Mouse (Mus musculus): Measurements from ENCODE around the gene BC030867.
A peak's percentile ranks its signal among the peaks of the same experiment; 100 is the strongest.

Gene BC030867

GRCm38 (mm10) chr11:102221954-102222351, 26.7 kb upstream of the BC030867 start:
- DNase-seq = peak; percentile 49 to 68

GRCm38 (mm10) chr11:102223166-102223565, 25.5 kb upstream of the BC030867 start:
- DNase-seq = peak in 1 of 2 experiments; percentile 66

- no peak for DNase-seq
Measured at GRCm38 (mm10) chr11:102224686-102225085, 24.0 kb upstream of the BC030867 start.

GRCm38 (mm10) chr11:102225221-102225620, 23.5 kb upstream of the BC030867 start:
- DNase-seq = no peak

- no peak for DNase-seq
Measured at GRCm38 (mm10) chr11:102226067-102226978, 22.4 kb upstream of the BC030867 start.

- DNase-seq = no peak
Measured at GRCm38 (mm10) chr11:102227270-102228190, 21.2 kb upstream of the BC030867 start.

GRCm38 (mm10) chr11:102228191-102228545, 20.5 kb upstream of the BC030867 start:
- no peak for DNase-seq

- DNase-seq = no peak
Measured at GRCm38 (mm10) chr11:102228646-102229268, 19.9 kb upstream of the BC030867 start.

- DNase-seq = no peak
Measured at GRCm38 (mm10) chr11:102229331-102229953, 19.2 kb upstream of the BC030867 start.

GRCm38 (mm10) chr11:102230006-102230741, 18.5 kb upstream of the BC030867 start, which contains the start of gene Hdac5:
Hdac5 (minus strand) TSS chr11:102230166.
- peak; percentile 98 to 99 for DNase-seq

GRCm38 (mm10) chr11:102236022-102236421, 12.7 kb upstream of the BC030867 start:
- DNase-seq = no peak

- no peak for DNase-seq
Measured at GRCm38 (mm10) chr11:102240636-102241035, 8.0 kb upstream of the BC030867 start.

- DNase-seq = peak in 1 of 2 experiments; percentile 52
Measured at GRCm38 (mm10) chr11:102241246-102241645, 7.4 kb upstream of the BC030867 start.

GRCm38 (mm10) chr11:102241874-102242273, 6.8 kb upstream of the BC030867 start:
- no peak for DNase-seq

- no peak for DNase-seq
Measured at GRCm38 (mm10) chr11:102244926-102245449, 3.7 kb upstream of the BC030867 start.

- DNase-seq = no peak
Measured at GRCm38 (mm10) chr11:102245581-102246272, 3.0 kb upstream of the BC030867 start.

- no peak for DNase-seq
Measured at GRCm38 (mm10) chr11:102246273-102246635, 2.4 kb upstream of the BC030867 start.

- DNase-seq = no peak
Measured at GRCm38 (mm10) chr11:102246871-102247270, 1.8 kb upstream of the BC030867 start.

- DNase-seq = no peak
Measured at GRCm38 (mm10) chr11:102249351-102250090, 839 bp downstream of the BC030867 start.

GRCm38 (mm10) chr11:102257514-102257913, 8.8 kb downstream of the BC030867 start:
- DNase-seq = no peak
